Mouse (Mus musculus) gastrocnemius, adult 2 months (tissue): ENCODE data around the gene Gps1. TPM values are rescaled to one million over a fixed set of nuclear protein-coding genes. Genes with fewer than 3 reads are reported as not detected.
"Not testable (repeated sequence)": the region's sequence is repeated elsewhere in the genome, so short reads cannot be mapped to it uniquely, and the experiment has no call there.

Experiments
- DNase-seq: peaks from one replicate; pipeline ENCODE4 v3.0.0; 2022
- H3K27ac ChIP-seq: fragments of 200-600 bp; 2 replicates; pipeline ENCODE4 v1.8.1; 2022; ENCODE audit warnings: mild to moderate bottlenecking
- H3K4me3 ChIP-seq: fragments of 200-600 bp; 2 replicates; pipeline ENCODE4 v1.8.1; 2022; ENCODE audit warnings: mild to moderate bottlenecking, moderate library complexity
- CTCF ChIP-seq: fragments of 200-600 bp; IDR thresholded peaks from 2 replicates; pipeline ENCODE4 v1.8.1; 2022; ENCODE audit warnings: antibody characterized with exemption, mild to moderate bottlenecking, moderate library complexity
- intact Hi-C: fragments of 180-260 bp; cut with DNase I; formaldehyde crosslinking; loops from one replicate; pipeline ENCODE4 v1.15.1; 2025
- total RNA-seq, 2 experiments: library from RNA; stranded (reverse); gene quantifications; 2 replicates each; pipeline ENCODE4 v1.2.3; 2021

Gps1 gene
- total RNA-seq, 2 experiments from 2014 or later: 57.9 to 65.2 TPM

- TF ChIP-seq CTCF: no peak
- no peak overlapping the region for H3K27ac ChIP-seq
- no peak overlapping the region for H3K4me3 ChIP-seq
- no peak for DNase-seq
- intact Hi-C loops: no loop called here
Measured at GRCm38 (mm10) chr11:120768206-120768605, 15.9 kb upstream of the Gps1 start.

- no peak overlapping the region for H3K4me3 ChIP-seq
- H3K27ac ChIP-seq: no peak overlapping the region
- DNase-seq: no peak
- intact Hi-C loops: loop anchor here (10.0 kb wide), 1 partner anchor 118 kb away; no protein-coding TSS in a partner anchor
- TF ChIP-seq CTCF: no peak
Measured at GRCm38 (mm10) chr11:120772749-120773148, 11.3 kb upstream of the Gps1 start.

GRCm38 (mm10) chr11:120773463-120774190, 10.4 kb upstream of the Gps1 start:
- no peak overlapping the region for H3K4me3 ChIP-seq
- intact Hi-C loops: loop anchor here (10.0 kb wide), 1 partner anchor 119 kb away; no protein-coding TSS in a partner anchor
- no peak for DNase-seq
- TF ChIP-seq CTCF: no peak
- no peak overlapping the region for H3K27ac ChIP-seq

- peak; percentile 96 for DNase-seq
- intact Hi-C loops: loop anchor here (1.0 to 10.0 kb wide), 2 partner anchors 56 to 121 kb away; no protein-coding TSS in a partner anchor
- Histone ChIP-seq H3K27ac (no peak overlapping the region), H3K4me3 (no peak overlapping the region)
- no peak; the same call in 1 of the 2 replicates for TF ChIP-seq CTCF
Measured at GRCm38 (mm10) chr11:120775774-120776469, 8.2 kb upstream of the Gps1 start.

- TF ChIP-seq CTCF: no peak
- no peak overlapping the region for H3K27ac ChIP-seq
- no peak for DNase-seq
- no peak overlapping the region for H3K4me3 ChIP-seq
- intact Hi-C loops: loop anchor here (10.0 kb wide), 1 partner anchor 122 kb away; no protein-coding TSS in a partner anchor
Measured at GRCm38 (mm10) chr11:120777123-120777522, 6.9 kb upstream of the Gps1 start.

- H3K27ac ChIP-seq: no peak overlapping the region
- no peak for TF ChIP-seq CTCF
- H3K4me3 ChIP-seq: no peak overlapping the region
- DNase-seq: no peak
- intact Hi-C loops: loop anchor here (10.0 kb wide), 2 partner anchors 125 to 285 kb away; partner anchors contain the start of gene Slc25a10
Measured at GRCm38 (mm10) chr11:120779876-120780275, 4.2 kb upstream of the Gps1 start.

- intact Hi-C loops: loop anchor here (10.0 kb wide), 1 partner anchor 287 kb away; the partner anchor contains the start of gene Slc25a10
- DNase-seq: peak; percentile 12
- not testable (repeated sequence) for H3K4me3 ChIP-seq, H3K27ac ChIP-seq
Measured at GRCm38 (mm10) chr11:120781361-120781760, 2.7 kb upstream of the Gps1 start.

- TF ChIP-seq CTCF: no peak
- intact Hi-C loops: loop anchor here (10.0 kb wide), 1 partner anchor 289 kb away; the partner anchor contains the start of gene Slc25a10
- H3K27ac ChIP-seq: peak overlapping the region; percentile 95
Measured at GRCm38 (mm10) chr11:120783426-120784063, 527 bp upstream of the Gps1 start.

GRCm38 (mm10) chr11:120785145-120785544, 1.1 kb downstream of the Gps1 start:
- intact Hi-C loops: loop anchor here (10.0 kb wide), 1 partner anchor 290 kb away; the partner anchor contains the start of gene Slc25a10

More at GRCm38 (mm10) chr11:120783426-120784063, 527 bp upstream of the Gps1 start:
- no peak for DNase-seq
- H3K4me3 ChIP-seq: peak overlapping the region; percentile 97

GRCm38 (mm10) chr11:120788460-120788859, 4.4 kb downstream of the Gps1 start:
- DNase-seq, H3K4me3 ChIP-seq, H3K27ac ChIP-seq: not testable (repeated sequence)
- intact Hi-C loops: loop anchor here (10.0 kb wide), 1 partner anchor 294 kb away; the partner anchor contains the start of gene Slc25a10

More at GRCm38 (mm10) chr11:120785145-120785544, 1.1 kb downstream of the Gps1 start:
- H3K4me3 ChIP-seq: peak overlapping the region; percentile 97
- DNase-seq: no peak
- no peak for TF ChIP-seq CTCF
- H3K27ac ChIP-seq: peak overlapping the region; percentile 95

- no peak for DNase-seq
- intact Hi-C loops: loop anchor here (10.0 kb wide), 1 partner anchor 295 kb away; the partner anchor contains the start of gene Slc25a10
- H3K4me3 ChIP-seq: no peak overlapping the region
- H3K27ac ChIP-seq: no peak overlapping the region
- no peak for TF ChIP-seq CTCF
Measured at GRCm38 (mm10) chr11:120789355-120789754, 5.3 kb downstream of the Gps1 start.

- DNase-seq: no peak
- TF ChIP-seq CTCF: 0 out of 2 replicates have a peak, but pooled peaks have one; percentile 6
- intact Hi-C loops: loop anchor here (10.0 kb wide), 1 partner anchor 295 kb away; the partner anchor contains the start of gene Slc25a10
- Histone ChIP-seq H3K27ac (no peak overlapping the region), H3K4me3 (no peak overlapping the region)
Measured at GRCm38 (mm10) chr11:120789810-120790209, 5.7 kb downstream of the Gps1 start.
